Mouse (Mus musculus) midbrain, embryonic 12.5 days (tissue): ENCODE data around the gene Ei24. TPM values are rescaled to one million over a fixed set of nuclear protein-coding genes. Genes with fewer than 3 reads are reported as not detected.

ENCODE experiments used
- ATAC-seq: fragments of 200-750 bp; cut with Nextera tagmentation; 2 replicates; pipeline ENCODE4 v1.8.0; 2017; ENCODE audit warnings: low read depth, moderate TSS enrichment, moderate library complexity; ENCODE audit not compliant: low FRiP score
- H3K27ac ChIP-seq: fragments of 300-500 bp; sonication (generic); replicated peaks from 2 replicates; pipeline ENCODE4 v1.5.1; 2016; ENCODE audit warnings: mild to moderate bottlenecking
- H3K27me3 ChIP-seq: fragments of 300-500 bp; sonication (generic); 2 replicates; pipeline ENCODE4 v1.6.1; 2016; ENCODE audit warnings: mild to moderate bottlenecking
- H3K36me3 ChIP-seq: fragments of 300-500 bp; sonication (generic); 2 replicates; pipeline ENCODE4 v1.6.1; 2016
- H3K4me1 ChIP-seq: fragments of 300-500 bp; sonication (generic); 2 replicates; pipeline ENCODE4 v1.6.1; 2016
- H3K4me2 ChIP-seq: fragments of 300-500 bp; sonication (generic); replicated peaks from 2 replicates; pipeline ENCODE4 v1.6.1; 2016; ENCODE audit warnings: mild to moderate bottlenecking, moderate library complexity
- H3K4me3 ChIP-seq: fragments of 300-500 bp; sonication (generic); 2 replicates; pipeline ENCODE4 v1.5.1; 2016; ENCODE audit warnings: mild to moderate bottlenecking
- H3K9ac ChIP-seq: fragments of 300-500 bp; sonication (generic); replicated peaks from 2 replicates; pipeline ENCODE4 v1.6.1; 2016; ENCODE audit warnings: mild to moderate bottlenecking, moderate library complexity
- H3K9me3 ChIP-seq: fragments of 300-500 bp; sonication (generic); 2 replicates; pipeline ENCODE4 v1.6.1; 2016; ENCODE audit warnings: mild to moderate bottlenecking
- whole genome bisulfite sequencing: fragments of 180-500 bp; shearing (Covaris S2); methylation state at CpG from one replicate; pipeline ENCODE4 v1.1.7; 2016; 5-methylcytosine and 5-hydroxymethylcytosine counted together
- polyA plus RNA-seq: library from polyadenylated mRNA; unstranded; fragments of >200 nt; fragmentation: Nextera tagmentation; extraction: Ambion mirVana; gene quantifications from 2 replicates; pipeline ENCODE4 v1.2.1, GENCODE M21; 2016

Gene Ei24
- polyA plus RNA-seq, 1 experiment from 2014 or later, result 107 TPM

GRCm38 (mm10) chr9:36769048-36769413 lies 28.2 kb downstream of the Ei24 start:
- peaks cover 20% of the 10 kb centered on the region for H3K4me1 ChIP-seq
- no peak overlapping the region for H3K27ac ChIP-seq
- 96% methylated on average over 1 of the region's 1 CpGs for WGBS
- H3K9me3 ChIP-seq, result no peaks in the 10 kb centered on the region
- H3K9ac ChIP-seq, result no peak overlapping the region
- peak overlapping the region; percentile 82 for H3K4me2 ChIP-seq
- no peak overlapping the region for H3K4me3 ChIP-seq
- H3K36me3 ChIP-seq, result peaks cover 3% of the 10 kb centered on the region
- no peaks in the 10 kb centered on the region for H3K27me3 ChIP-seq
- no peak for ATAC-seq

DNA sequence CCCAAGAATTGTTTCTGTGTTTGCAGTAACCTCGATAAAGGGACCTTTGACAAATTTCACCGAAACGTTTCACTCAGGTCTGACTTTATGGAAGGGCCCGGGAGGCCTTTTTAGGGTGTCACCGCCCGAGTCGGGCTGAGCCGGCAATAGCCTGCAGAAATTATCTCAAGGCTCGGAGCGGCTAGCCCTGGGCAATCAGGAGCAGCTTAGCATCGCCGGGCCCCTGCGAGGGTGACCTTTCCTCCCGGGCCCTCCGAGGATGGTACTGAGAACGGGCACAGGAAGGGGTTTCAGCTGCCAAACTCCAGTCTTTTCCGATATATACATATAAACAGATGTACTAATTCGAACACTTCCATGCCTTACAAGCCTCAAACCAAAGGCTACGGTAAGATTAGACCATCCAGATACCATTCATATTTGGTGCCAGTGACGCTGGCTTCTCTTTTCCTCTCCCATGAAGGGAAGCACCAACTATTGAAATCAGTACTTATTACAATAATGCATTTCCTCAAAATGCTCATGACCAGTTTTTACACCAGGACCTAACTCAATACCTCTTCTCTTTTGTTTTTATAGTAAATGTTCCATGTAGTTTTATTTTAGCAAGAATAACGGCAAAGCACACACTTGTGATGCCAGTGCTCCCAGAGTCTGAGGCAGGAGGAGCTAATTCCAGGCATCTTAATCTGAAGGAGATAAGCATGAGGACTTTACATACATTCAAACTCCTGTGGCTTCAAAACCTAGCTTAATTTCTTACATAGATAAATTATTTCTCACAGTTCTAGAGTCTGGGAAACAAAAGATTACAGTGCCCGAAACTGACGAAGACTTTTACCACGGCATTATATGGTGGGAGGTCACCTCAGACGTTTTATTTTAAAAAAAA lies 28.8 kb downstream of the Ei24 start:
- 14% methylated on average over 25 of the region's 25 CpGs for WGBS
- Histone ChIP-seq H3K27me3 (no peaks in the 10 kb centered on the region), H3K9me3 (no peaks in the 10 kb centered on the region), H3K36me3 (peaks cover 7% of the 10 kb centered on the region), H3K27ac (peak overlapping the region; percentile 80), H3K4me2 (peak overlapping the region; percentile 82), H3K4me1 (peaks cover 20% of the 10 kb centered on the region), H3K9ac (peak overlapping the region; percentile 78), H3K4me3 (peak overlapping the region; percentile 91)
- 0 out of 2 replicates have a peak, but pooled peaks have one; percentile 5 for ATAC-seq

- Histone ChIP-seq H3K27ac (peak within 1 kb of the TSS; percentile 80), H3K4me1 (peaks cover 20% of the 10 kb centered on the region), H3K27me3 (no peaks in the 10 kb centered on the region), H3K4me3 (peak within 1 kb of the TSS; percentile 91), H3K36me3 (peaks cover 14% of the 10 kb centered on the region), H3K9me3 (no peaks in the 10 kb centered on the region), H3K9ac (peak within 1 kb of the TSS; percentile 85), H3K4me2 (peak within 1 kb of the TSS; percentile 82)
- peak; percentile 100 for ATAC-seq
- WGBS, result under 1% methylated on average over 60 of the region's 60 CpGs
These were observed 29.7 kb downstream of the Ei24 start, which contains the start of gene Stt3a for GRCm38 (mm10) chr9:36767203-36768143. TSS of gene Stt3a (minus strand) at chr9:36767679.

DNA sequence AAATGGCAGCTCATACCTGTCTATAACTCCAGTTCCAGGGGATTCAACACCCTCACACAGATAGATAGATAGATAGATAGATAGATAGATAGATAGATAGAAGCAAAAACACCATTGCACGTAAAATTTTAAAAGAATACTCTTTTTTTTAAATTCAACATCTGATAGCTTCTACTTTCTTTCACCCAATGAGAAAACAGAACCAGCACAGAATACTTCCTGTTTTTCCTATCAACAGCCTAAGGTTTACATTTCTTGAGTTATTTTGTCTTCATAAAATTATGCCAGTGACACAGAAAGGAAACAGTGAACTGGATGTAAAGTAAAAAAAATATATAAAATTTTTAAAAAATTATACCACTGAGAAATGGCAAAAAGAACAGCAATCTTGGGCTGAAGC lies 32.8 kb downstream of the Ei24 start:
- Histone ChIP-seq H3K27me3 (no peaks in the 10 kb centered on the region), H3K9me3 (no peaks in the 10 kb centered on the region), H3K4me2 (no peak overlapping the region), H3K4me1 (peaks cover 20% of the 10 kb centered on the region), H3K27ac (no peak overlapping the region), H3K4me3 (no peak overlapping the region), H3K36me3 (peaks cover 32% of the 10 kb centered on the region), H3K9ac (no peak overlapping the region)
- 92% methylated on average over 1 of the region's 1 CpGs for WGBS
- ATAC-seq, result no peak

Other genes with a start within 250 kb of the Ei24 start
- gene Gm17689, start 214.8 kb downstream of the Ei24 start, polyA plus RNA-seq, result not detected in 2 replicates
- gene A630095E13Rik, start 154.0 kb downstream of the Ei24 start, polyA plus RNA-seq, result not detected in 2 replicates
- not detected in 2 replicates for gene Acrv1, start 104.2 kb downstream of the Ei24 start, polyA plus RNA-seq
- gene Chek1, start 70.3 kb downstream of the Ei24 start, polyA plus RNA-seq, result 38.3 and 39.5 TPM in 2 replicates
- gene Stt3a, start 29.7 kb downstream of the Ei24 start, polyA plus RNA-seq, result 132 and 165 TPM in 2 replicates
- 452 and 456 TPM in 2 replicates for gene Fez1, start 24.5 kb upstream of the Ei24 start, polyA plus RNA-seq